Mouse (Mus musculus): Measurements from ENCODE around the gene Mrpl22. TPM values are rescaled to one million over a fixed set of nuclear protein-coding genes. Genes with fewer than 3 reads are reported as not detected.
A peak's percentile ranks its signal among the peaks of the same experiment; 100 is the strongest.

Gene Mrpl22
- polyA plus RNA-seq, 2 experiments: 84.4 to 123 TPM

DNA sequence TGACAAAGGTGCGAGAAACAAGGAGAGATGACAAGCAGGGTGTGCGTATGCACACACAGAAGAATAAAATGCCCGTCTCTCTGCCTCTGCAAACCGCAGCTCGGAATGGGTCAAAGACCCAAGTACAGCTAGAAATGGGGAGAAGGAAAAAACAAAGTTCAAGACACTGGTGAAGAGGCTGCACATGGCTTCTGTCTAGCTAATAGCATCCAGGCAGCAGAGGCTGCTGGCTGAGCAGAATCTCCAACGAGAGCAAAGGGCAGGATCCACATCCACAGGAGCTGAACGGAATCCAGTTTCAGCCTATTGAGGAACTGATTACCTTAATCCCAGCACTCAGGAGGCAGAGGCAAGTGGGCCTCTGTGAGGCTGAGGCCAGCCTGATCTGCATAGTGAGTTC lies 9.3 kb downstream of the Mrpl22 start:
- H3K4me3 ChIP-seq (replicated peaks; ENCODE audit: low read length): no peak overlapping the region
- peaks cover 36% of the 10 kb centered on the region for H3K36me3 ChIP-seq (ENCODE audit: control insufficient read depth, insufficient read depth, low read length)
- no peak overlapping the region for H3K9ac ChIP-seq (ENCODE audit: low read depth, low read length, severe bottlenecking)
- H3K27ac ChIP-seq (replicated peaks; ENCODE audit: low read depth, low read length): no peak overlapping the region
- DNase-seq (ENCODE audit: low spot score): no peak
- no peaks in the 10 kb centered on the region for H3K27me3 ChIP-seq (ENCODE audit: control insufficient read depth, insufficient read depth, low read length)
- 86% methylated on average over 7 of the region's 7 CpGs for WGBS
- ATAC-seq (ENCODE audit: low FRiP score, low read depth): no peak
- no peaks in the 10 kb centered on the region for H3K9me3 ChIP-seq (ENCODE audit: control insufficient read depth, low read length)
- no peak overlapping the region for H3K4me2 ChIP-seq (replicated peaks; ENCODE audit: low read depth, low read length, severe bottlenecking)
- H3K4me1 ChIP-seq (ENCODE audit: control insufficient read depth, insufficient read depth, low read length): no peaks in the 10 kb centered on the region
- TF ChIP-seq POLR2A (IDR thresholded peaks at IDR 0.05; ENCODE audit: borderline replicate concordance, extremely low read depth, insufficient read depth, insufficient read length): no peak

- Histone ChIP-seq H3K4me1 (ENCODE audit: control insufficient read depth, insufficient read depth, low read length) (no peaks in the 10 kb centered on the region), H3K4me3 (replicated peaks; ENCODE audit: low read length) (no peak overlapping the region), H3K9ac (ENCODE audit: low read depth, low read length, severe bottlenecking) (no peak overlapping the region), H3K4me2 (replicated peaks; ENCODE audit: low read depth, low read length, severe bottlenecking) (no peak overlapping the region), H3K36me3 (ENCODE audit: control insufficient read depth, insufficient read depth, low read length) (peaks cover 8% of the 10 kb centered on the region; the same call in 1 of the 2 replicates), H3K27ac (replicated peaks; ENCODE audit: low read depth, low read length) (no peak overlapping the region), H3K27me3 (ENCODE audit: control insufficient read depth, insufficient read depth, low read length) (no peaks in the 10 kb centered on the region), H3K9me3 (ENCODE audit: control insufficient read depth, low read length) (no peaks in the 10 kb centered on the region)
- ATAC-seq (ENCODE audit: low FRiP score, low read depth): no peak
- no peak for DNase-seq (ENCODE audit: low spot score)
- no peak for TF ChIP-seq POLR2A (IDR thresholded peaks at IDR 0.05; ENCODE audit: borderline replicate concordance, extremely low read depth, insufficient read depth, insufficient read length)
- WGBS: 88% methylated on average over 3 of the region's 3 CpGs
Observed at GRCm38 (mm10) chr11:58183579-58183978, 12.1 kb downstream of the Mrpl22 start.

GRCm38 (mm10) chr11:58189675-58190074 lies 18.2 kb downstream of the Mrpl22 start:
- no peak for ATAC-seq (ENCODE audit: low FRiP score, low read depth)
- DNase-seq (ENCODE audit: low spot score): no peak
- no peak overlapping the region for H3K27ac ChIP-seq (replicated peaks; ENCODE audit: low read depth, low read length)
- no peaks in the 10 kb centered on the region for H3K27me3 ChIP-seq (ENCODE audit: control insufficient read depth, insufficient read depth, low read length)
- H3K4me3 ChIP-seq (replicated peaks; ENCODE audit: low read length): no peak overlapping the region
- TF ChIP-seq POLR2A (IDR thresholded peaks at IDR 0.05; ENCODE audit: borderline replicate concordance, extremely low read depth, insufficient read depth, insufficient read length): no peak
- 95% methylated on average over 6 of the region's 6 CpGs for WGBS
- no peaks in the 10 kb centered on the region for H3K9me3 ChIP-seq (ENCODE audit: control insufficient read depth, low read length)
- no peak overlapping the region for H3K4me2 ChIP-seq (replicated peaks; ENCODE audit: low read depth, low read length, severe bottlenecking)
- H3K36me3 ChIP-seq (ENCODE audit: control insufficient read depth, insufficient read depth, low read length): no peaks in the 10 kb centered on the region
- no peak overlapping the region for H3K9ac ChIP-seq (ENCODE audit: low read depth, low read length, severe bottlenecking)
- no peaks in the 10 kb centered on the region for H3K4me1 ChIP-seq (ENCODE audit: control insufficient read depth, insufficient read depth, low read length)

DNA sequence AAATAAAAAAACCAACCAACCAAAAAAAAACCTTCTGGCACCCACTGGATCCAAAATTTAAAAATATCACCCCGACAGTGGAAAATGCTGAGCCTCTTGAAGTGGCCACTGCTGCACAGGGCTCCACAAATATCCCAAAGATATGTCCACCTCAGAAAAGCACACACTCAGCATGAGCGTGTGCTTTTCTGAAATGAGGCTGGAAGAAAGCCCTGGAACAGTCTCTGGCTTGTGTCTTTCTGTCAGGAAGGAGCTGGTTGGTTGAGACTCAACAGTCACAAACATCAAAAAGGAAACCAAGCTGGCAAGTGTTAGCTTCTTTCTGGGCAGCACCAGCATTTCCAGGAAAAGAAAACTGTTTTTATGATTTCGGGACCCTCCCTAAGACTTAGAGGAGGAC lies 21.9 kb downstream of the Mrpl22 start:
- no peak for TF ChIP-seq POLR2A (IDR thresholded peaks at IDR 0.05; ENCODE audit: borderline replicate concordance, extremely low read depth, insufficient read depth, insufficient read length)
- no peak overlapping the region for H3K27ac ChIP-seq (replicated peaks; ENCODE audit: low read depth, low read length)
- no peak overlapping the region for H3K4me3 ChIP-seq (replicated peaks; ENCODE audit: low read length)
- no peaks in the 10 kb centered on the region for H3K9me3 ChIP-seq (ENCODE audit: control insufficient read depth, low read length)
- no peak overlapping the region for H3K4me2 ChIP-seq (replicated peaks; ENCODE audit: low read depth, low read length, severe bottlenecking)
- H3K27me3 ChIP-seq (ENCODE audit: control insufficient read depth, insufficient read depth, low read length): no peaks in the 10 kb centered on the region
- DNase-seq (ENCODE audit: low spot score): no peak
- no peak overlapping the region for H3K9ac ChIP-seq (ENCODE audit: low read depth, low read length, severe bottlenecking)
- H3K36me3 ChIP-seq (ENCODE audit: control insufficient read depth, insufficient read depth, low read length): no peaks in the 10 kb centered on the region
- no peaks in the 10 kb centered on the region for H3K4me1 ChIP-seq (ENCODE audit: control insufficient read depth, insufficient read depth, low read length)
- no peak for ATAC-seq (ENCODE audit: low FRiP score, low read depth)
- WGBS: 61% methylated on average over 3 of the region's 3 CpGs

GRCm38 (mm10) chr11:58193860-58194520 lies 22.5 kb downstream of the Mrpl22 start:
- 57% methylated on average over 4 of the region's 4 CpGs for WGBS
- Histone ChIP-seq H3K9ac (ENCODE audit: low read depth, low read length, severe bottlenecking) (no peak overlapping the region), H3K4me2 (replicated peaks; ENCODE audit: low read depth, low read length, severe bottlenecking) (no peak overlapping the region), H3K27me3 (ENCODE audit: control insufficient read depth, insufficient read depth, low read length) (no peaks in the 10 kb centered on the region), H3K9me3 (ENCODE audit: control insufficient read depth, low read length) (no peaks in the 10 kb centered on the region), H3K36me3 (ENCODE audit: control insufficient read depth, insufficient read depth, low read length) (no peaks in the 10 kb centered on the region), H3K27ac (replicated peaks; ENCODE audit: low read depth, low read length) (no peak overlapping the region), H3K4me1 (ENCODE audit: control insufficient read depth, insufficient read depth, low read length) (no peaks in the 10 kb centered on the region), H3K4me3 (replicated peaks; ENCODE audit: low read length) (no peak overlapping the region)
- DNase-seq (ENCODE audit: low spot score) (no peak), ATAC-seq (ENCODE audit: low FRiP score, low read depth) (peak; percentile 60; the same call in 1 of the 2 replicates)
- no peak for TF ChIP-seq POLR2A (IDR thresholded peaks at IDR 0.05; ENCODE audit: borderline replicate concordance, extremely low read depth, insufficient read depth, insufficient read length)
